In genomic region chr14:25739957-25740565, GRCm38 (mm10) we compare ENCODE assay signal across 10 mouse cellular contexts. TPM values are rescaled to one million over a fixed set of nuclear protein-coding genes. Genes with fewer than 3 reads are reported as not detected.
DNase-seq lines count a peak whose midpoint lies in the region; ATAC-seq and TF ChIP-seq lines count a peak whose summit lies in the region.
"Had no signal": no experiment of that assay in that cellular context is flagged by ENCODE, and none has a peak within 500 bp of the region (broad histone marks: within the 10 kb centered on the region; RNA-seq: fewer than 3 reads in every experiment).

No protein-coding gene starts in this region.

- no peaks in the 10 kb centered on the region for H3K9me3 ChIP-seq in heart, embryonic 12.5 days (replicated peaks)
- no peaks in the 10 kb centered on the region for H3K9me3 ChIP-seq in hindbrain, postnatal 0 days (ENCODE audit: low read length)
- no peaks in the 10 kb centered on the region for H3K9me3 ChIP-seq in limb, embryonic 11.5 days (ENCODE audit: control insufficient read depth, low read length)
- no peaks in the 10 kb centered on the region for H3K9me3 ChIP-seq in kidney, embryonic 14.5 days (ENCODE audit: control insufficient read depth, low read length)

- no peak for ATAC-seq in heart, embryonic 12.5 days (ENCODE audit: insufficient number of reproducible peaks, low FRiP score)
- ATAC-seq in hindbrain, postnatal 0 days, result peak; percentile 92
- ATAC-seq in limb, embryonic 11.5 days (ENCODE audit: insufficient number of reproducible peaks, low FRiP score, low TSS enrichment, low read depth), result no peak
- ATAC-seq in CD4-positive, CD25-positive, alpha-beta regulatory T cell, adult 4 months, result no peak
- no peak for ATAC-seq in kidney, embryonic 14.5 days (ENCODE audit: low FRiP score, low TSS enrichment)

- peaks cover 80% of the 10 kb centered on the region for H3K4me1 ChIP-seq in heart, embryonic 12.5 days (replicated peaks)
- peaks cover 8% of the 10 kb centered on the region for H3K4me1 ChIP-seq in cerebellum, adult 2 months (ENCODE audit: control insufficient read depth, insufficient read depth, low read length)
- H3K4me1 ChIP-seq in hindbrain, postnatal 0 days (ENCODE audit: insufficient read depth, low read length), result peaks cover 15% of the 10 kb centered on the region
- H3K4me1 ChIP-seq in limb, embryonic 11.5 days (ENCODE audit: control insufficient read depth, insufficient read depth, low read length), result peaks cover 44% of the 10 kb centered on the region
- H3K4me1 ChIP-seq in kidney, embryonic 14.5 days (ENCODE audit: control insufficient read depth, insufficient read depth, low read length), result peaks cover 45% of the 10 kb centered on the region

- no peaks in the 10 kb centered on the region for H3K27me3 ChIP-seq in heart, embryonic 12.5 days (replicated peaks)
- H3K27me3 ChIP-seq in cerebellum, adult 2 months (ENCODE audit: control insufficient read depth, insufficient read depth, low read length), result no peaks in the 10 kb centered on the region
- no peaks in the 10 kb centered on the region for H3K27me3 ChIP-seq in hindbrain, postnatal 0 days (ENCODE audit: insufficient read depth, low read length)
- 0 out of 2 replicates have a peak, but pooled peaks cover 2% of the 10 kb centered on the region for H3K27me3 ChIP-seq in limb, embryonic 11.5 days (ENCODE audit: control insufficient read depth, insufficient read depth, low read length)
- H3K27me3 ChIP-seq in kidney, embryonic 14.5 days (ENCODE audit: control insufficient read depth, insufficient read depth, low read length), result no peaks in the 10 kb centered on the region

- DNase-seq in heart, adult 11 months, result peak; percentile 91
- DNase-seq in cerebellum, adult 2 months, result peak; percentile 46 to 70
- peak; percentile 79 for DNase-seq in hindbrain, postnatal 0 days (ENCODE audit: low spot score)
- no peak for DNase-seq in limb, embryonic 11.5 days (ENCODE audit: low spot score)
- no peak for DNase-seq in adrenal gland, adult (ENCODE audit: inconsistent age in 2 of 2, low spot score in 1 of 2)
- DNase-seq: adrenal gland, adult 8-10 months; kidney, adult 11 months had no signal

- H3K27ac ChIP-seq in heart, embryonic 12.5 days (ENCODE audit: poor library complexity, severe bottlenecking), result no peak overlapping the region
- H3K27ac ChIP-seq in cerebellum, adult 2 months (ENCODE audit: insufficient read depth, low read length), result peak overlapping the region; percentile 50; the same call in 1 of the 2 replicates
- peak overlapping the region; percentile 82 for H3K27ac ChIP-seq in hindbrain, postnatal 0 days
- 0 out of 2 replicates have a peak overlapping the region, but pooled peaks have one; percentile 30 for H3K27ac ChIP-seq in limb, embryonic 11.5 days (replicated peaks; ENCODE audit: low read depth, low read length)
- no peak overlapping the region for H3K27ac ChIP-seq in kidney, embryonic 14.5 days (ENCODE audit: low read depth, low read length)

- H3K9ac ChIP-seq in heart, embryonic 12.5 days, result no peak overlapping the region
- H3K9ac ChIP-seq in hindbrain, postnatal 0 days (replicated peaks; ENCODE audit: low read length), result no peak overlapping the region
- H3K9ac ChIP-seq in limb, embryonic 11.5 days (ENCODE audit: low read length), result no peak overlapping the region
- no peak overlapping the region for H3K9ac ChIP-seq in kidney, embryonic 14.5 days (ENCODE audit: low read depth, low read length)

- WGBS in heart, embryonic 12.5 days, result 85% methylated on average over 2 of the region's 4 CpGs
- 24% methylated on average over 4 of the region's 4 CpGs for WGBS in cerebellum, adult 2 months
- 35% methylated on average over 4 of the region's 4 CpGs for WGBS in hindbrain, postnatal 0 days
- WGBS in limb, embryonic 11.5 days, result 63% methylated on average over 4 of the region's 4 CpGs
- WGBS in kidney, embryonic 14.5 days, result 81% methylated on average over 4 of the region's 4 CpGs

- H3K4me2 ChIP-seq in heart, embryonic 12.5 days, result no peak overlapping the region
- no peak overlapping the region for H3K4me2 ChIP-seq in hindbrain, postnatal 0 days (ENCODE audit: low read depth, low read length)
- H3K4me2 ChIP-seq in limb, embryonic 11.5 days (ENCODE audit: low read depth, severe bottlenecking), result no peak overlapping the region
- no peak overlapping the region for H3K4me2 ChIP-seq in kidney, embryonic 14.5 days (replicated peaks; ENCODE audit: low read depth, low read length)

- no peak overlapping the region for H3K4me3 ChIP-seq in heart, embryonic 12.5 days
- H3K4me3 ChIP-seq in cerebellum, adult 2 months (replicated peaks; ENCODE audit: insufficient read depth, low read depth, low read length), result no peak overlapping the region
- H3K4me3 ChIP-seq in hindbrain, postnatal 0 days (ENCODE audit: low read length), result no peak overlapping the region
- H3K4me3 ChIP-seq in limb, embryonic 11.5 days (ENCODE audit: low read depth, low read length), result no peak overlapping the region
- H3K4me3 ChIP-seq in kidney, embryonic 14.5 days (ENCODE audit: low read length), result no peak overlapping the region

- TF ChIP-seq POLR2A in cerebellum, adult 2 months (IDR thresholded peaks at IDR 0.05; ENCODE audit: borderline replicate concordance, insufficient read depth, low read length), result no peak

- TF ChIP-seq CTCF in cerebellum, adult 2 months (IDR thresholded peaks at IDR 0.05; ENCODE audit: borderline replicate concordance, insufficient read depth, low read depth, low read length), result no peak
- TF ChIP-seq CTCF in hindbrain, postnatal 0 days (IDR thresholded peaks at IDR 0.05; ENCODE audit: low read depth), result peak; percentile 60

- peaks cover 30% of the 10 kb centered on the region for H3K36me3 ChIP-seq in heart, embryonic 12.5 days
- no peaks in the 10 kb centered on the region for H3K36me3 ChIP-seq in hindbrain, postnatal 0 days (ENCODE audit: insufficient read depth, low read length)
- peaks cover 4% of the 10 kb centered on the region; the same call in 1 of the 2 replicates for H3K36me3 ChIP-seq in limb, embryonic 11.5 days (ENCODE audit: control insufficient read depth, insufficient read depth, low read length)
- peaks cover 13% of the 10 kb centered on the region; the same call in 1 of the 2 replicates for H3K36me3 ChIP-seq in kidney, embryonic 14.5 days (ENCODE audit: control insufficient read depth, insufficient read depth, low read length)

RNA-seq across cellular contexts. Expression of gene Zcchc24, which starts 28.8 kb away (rescaled TPM):
- 30.4 and 31.9 TPM in 2 replicates for polyA plus RNA-seq in heart, embryonic 12.5 days (2016; fragmentation: Nextera tagmentation; extraction: Ambion mirVana)
- polyA plus RNA-seq in cerebellum, adult 2 months (2012; rRNA removed), result 67.3 and 71.4 TPM in 2 replicates
- 34.4 and 39.3 TPM in 2 replicates for total RNA-seq in hindbrain, postnatal 0 days (2014; rRNA removed)
- 19.7 and 20.4 TPM in 2 replicates for polyA plus RNA-seq in hindbrain, postnatal 0 days (2015; fragmentation: Nextera tagmentation; extraction: Ambion mirVana)
- 19.5 and 21.8 TPM in 2 replicates for polyA plus RNA-seq in limb, embryonic 11.5 days (2014; fragmentation: Nextera tagmentation; extraction: Ambion mirVana)
- 1 to 10 TPM in 1 of 2 experiments, under 1 TPM in 1; 0.84 to 1.3 TPM for polyA plus RNA-seq in CD4-positive, CD25-positive, alpha-beta regulatory T cell, adult 4 months (2017; shearing (Covaris generic))
- 17.0 and 24.0 TPM in 2 replicates for polyA plus RNA-seq in kidney, embryonic 14.5 days (2014; fragmentation: Nextera tagmentation; extraction: Ambion mirVana)

RNA-seq across cellular contexts. Expression of gene Ppif, which starts 46.1 kb away (rescaled TPM):
- 101 and 104 TPM in 2 replicates for polyA plus RNA-seq in heart, embryonic 12.5 days (2016; fragmentation: Nextera tagmentation; extraction: Ambion mirVana)
- polyA plus RNA-seq in cerebellum, adult 2 months (2012; rRNA removed), result 62.7 and 63.3 TPM in 2 replicates
- total RNA-seq in hindbrain, postnatal 0 days (2014; rRNA removed), result 55.3 and 55.4 TPM in 2 replicates
- 46.1 and 46.7 TPM in 2 replicates for polyA plus RNA-seq in hindbrain, postnatal 0 days (2015; fragmentation: Nextera tagmentation; extraction: Ambion mirVana)
- 47.4 and 50.9 TPM in 2 replicates for polyA plus RNA-seq in limb, embryonic 11.5 days (2014; fragmentation: Nextera tagmentation; extraction: Ambion mirVana)
- 10 to 100 TPM; 22.0 to 27.0 TPM for polyA plus RNA-seq in CD4-positive, CD25-positive, alpha-beta regulatory T cell, adult 4 months (2017; shearing (Covaris generic))
- polyA plus RNA-seq in kidney, embryonic 14.5 days (2014; fragmentation: Nextera tagmentation; extraction: Ambion mirVana), result 44.4 and 46.6 TPM in 2 replicates

Comparison
In these comparisons a context has a peak if more than half of its experiments do, and no peak if none do; other contexts are left out.
1. DNase-seq: peak in heart, adult 11 months (single experiment), cerebellum, adult 2 months (2 of 2) and hindbrain, postnatal 0 days (single experiment); none in limb, embryonic 11.5 days (single experiment) and adrenal gland, adult (0 of 2).
2. H3K27ac ChIP-seq: peak in cerebellum, adult 2 months (single experiment), hindbrain, postnatal 0 days (single experiment) and limb, embryonic 11.5 days (single experiment); none in heart, embryonic 12.5 days (single experiment) and kidney, embryonic 14.5 days (single experiment).